Mouse (Mus musculus) layer of hippocampus, adult 11-12 months (tissue): ENCODE data around the gene Msn.
A peak's percentile ranks its signal among the peaks of the same experiment; 100 is the strongest.
"Not testable (repeated sequence)": the region's sequence is repeated elsewhere in the genome, so short reads cannot be mapped to it uniquely, and the experiment has no call there.

Experiments used
- DNase-seq: peaks from one replicate; pipeline ENCODE4 v3.0.0; 2022; ENCODE audit warnings: low spot score

Msn gene

GRCm38 (mm10) chrX:96144960-96145488 lies 49.2 kb downstream of the Msn start:
- DNase-seq, result no peak

DNA sequence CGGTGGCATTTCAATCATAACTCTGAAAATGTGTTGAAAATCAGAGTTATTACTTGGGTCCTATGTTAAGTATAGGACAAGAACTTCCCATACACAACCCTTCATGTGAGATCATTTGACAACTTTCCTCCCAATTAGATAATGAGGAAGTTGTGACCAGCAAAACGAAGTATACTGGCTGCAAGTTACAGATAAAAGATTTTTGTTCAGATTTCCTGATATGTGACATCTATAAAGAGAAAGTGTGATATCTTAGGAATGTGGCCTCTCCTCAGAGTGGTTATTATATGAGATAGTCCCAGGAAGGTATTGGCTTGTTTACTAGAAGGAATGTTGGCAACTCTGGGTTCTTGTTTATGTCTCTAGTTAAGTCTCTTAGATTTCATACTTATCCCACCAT lies 52.4 kb downstream of the Msn start:
- no peak for DNase-seq

DNA sequence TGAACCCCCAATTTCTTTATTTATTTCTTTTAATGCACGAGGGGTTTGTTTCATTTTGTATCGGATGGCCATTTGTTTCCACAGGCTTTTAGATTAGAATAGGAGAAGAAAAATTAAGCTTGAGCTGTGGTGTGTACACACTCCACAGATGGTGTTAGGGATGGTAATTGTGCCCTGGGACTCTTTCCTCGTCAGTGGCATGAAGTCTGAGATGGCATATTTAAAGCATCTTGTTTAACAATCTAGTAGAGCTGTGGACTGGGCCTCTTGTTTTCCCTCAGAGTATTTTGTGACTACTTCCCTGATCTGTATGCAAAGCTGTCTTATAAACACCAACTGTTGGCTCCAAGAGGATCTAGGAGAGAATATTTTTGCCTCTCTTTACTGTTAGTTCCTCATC lies 57.5 kb downstream of the Msn start:
- no peak for DNase-seq

- DNase-seq, result no peak
Observed at GRCm38 (mm10) chrX:96157936-96158335, 62.1 kb downstream of the Msn start.

DNA sequence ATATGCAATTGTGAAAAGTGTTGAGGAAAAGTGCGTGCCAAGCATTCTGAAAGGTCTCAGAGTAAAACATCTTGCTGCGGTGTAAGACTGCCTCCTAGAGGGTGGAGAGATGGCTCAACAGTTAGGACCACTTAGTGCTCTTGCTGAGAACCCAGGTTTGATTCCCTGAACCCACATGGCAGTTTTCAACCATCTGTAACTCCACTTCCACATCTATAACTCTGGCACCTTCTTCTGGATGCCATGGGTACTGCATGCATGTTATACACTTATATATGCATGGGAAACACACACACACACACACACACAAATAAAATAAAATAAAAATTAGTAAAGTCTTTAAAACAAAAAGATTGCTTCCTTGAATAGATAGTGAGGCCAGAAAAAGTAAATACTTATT lies 66.7 kb downstream of the Msn start:
- DNase-seq, result peak; percentile 13

DNA sequence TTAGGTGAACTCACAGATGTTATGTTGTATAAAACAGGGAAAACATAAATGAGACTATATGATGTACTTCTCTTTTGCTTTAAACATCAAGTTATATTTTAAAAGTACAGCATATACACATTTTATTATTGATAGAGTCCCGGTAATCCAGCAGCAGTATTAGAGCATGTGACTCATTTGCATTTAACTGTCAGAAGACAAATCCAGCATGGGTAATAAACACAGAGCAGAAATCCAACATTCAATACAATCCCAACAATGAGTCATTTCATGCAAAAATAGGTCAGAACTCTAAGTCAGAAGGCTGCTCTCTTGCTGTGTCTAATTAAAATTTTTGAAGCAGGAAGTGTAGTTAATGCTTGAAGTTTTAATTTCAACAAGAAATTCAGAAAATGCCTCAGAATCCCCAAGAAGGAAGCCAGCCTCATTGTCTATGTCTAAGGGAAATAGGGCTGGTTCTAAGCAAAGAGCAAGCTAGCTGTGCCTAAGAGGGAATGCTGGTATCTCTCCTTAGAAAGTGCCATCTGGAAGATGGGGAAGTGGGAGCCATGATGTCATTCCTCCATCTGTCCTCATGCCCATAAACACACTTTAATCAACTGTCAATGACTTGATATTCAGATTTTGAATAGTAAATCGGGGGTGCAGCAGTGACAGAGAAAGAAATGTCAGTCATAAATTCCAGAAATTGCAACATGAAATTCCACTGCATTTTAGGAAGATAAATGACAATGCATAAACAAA lies 76.0 kb downstream of the Msn start:
- peak; percentile 10 for DNase-seq

- peak; percentile 43 for DNase-seq
Observed at GRCm38 (mm10) chrX:96178437-96178836, 82.6 kb downstream of the Msn start.

DNA sequence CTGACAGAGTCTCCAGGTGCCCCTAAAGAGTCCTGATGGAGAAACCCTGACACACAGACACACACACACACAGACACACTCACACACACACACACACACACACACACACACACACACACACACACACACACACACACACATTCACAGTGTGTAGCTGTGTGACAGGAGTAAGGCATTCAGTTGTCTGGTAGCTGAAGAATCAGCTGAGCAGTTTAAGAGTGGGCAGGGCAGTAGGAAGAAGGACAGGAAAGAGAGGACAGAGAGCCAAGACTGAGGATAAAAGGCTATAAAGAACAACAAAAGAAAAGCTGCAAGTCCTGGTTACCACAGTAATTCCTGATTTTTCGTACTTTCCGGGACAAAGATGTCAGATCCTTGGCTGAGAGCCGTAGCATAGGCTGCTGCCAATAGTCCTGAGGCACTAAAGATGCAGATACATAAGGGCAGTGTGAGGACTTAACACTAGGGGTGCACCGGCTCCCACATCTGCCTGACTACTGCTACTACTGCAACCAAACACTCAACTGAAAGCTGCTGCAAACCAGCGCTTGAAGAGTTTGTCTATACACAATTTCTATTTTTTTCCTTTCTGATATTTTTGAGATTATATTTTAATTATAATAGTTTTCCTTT lies 88.4 kb downstream of the Msn start:
- DNase-seq, result no peak

- not testable (repeated sequence) for DNase-seq
Observed at GRCm38 (mm10) chrX:96205143-96205542, 109.3 kb downstream of the Msn start.

- DNase-seq, result no peak
Observed at GRCm38 (mm10) chrX:96206872-96207271, 111.0 kb downstream of the Msn start.

DNA sequence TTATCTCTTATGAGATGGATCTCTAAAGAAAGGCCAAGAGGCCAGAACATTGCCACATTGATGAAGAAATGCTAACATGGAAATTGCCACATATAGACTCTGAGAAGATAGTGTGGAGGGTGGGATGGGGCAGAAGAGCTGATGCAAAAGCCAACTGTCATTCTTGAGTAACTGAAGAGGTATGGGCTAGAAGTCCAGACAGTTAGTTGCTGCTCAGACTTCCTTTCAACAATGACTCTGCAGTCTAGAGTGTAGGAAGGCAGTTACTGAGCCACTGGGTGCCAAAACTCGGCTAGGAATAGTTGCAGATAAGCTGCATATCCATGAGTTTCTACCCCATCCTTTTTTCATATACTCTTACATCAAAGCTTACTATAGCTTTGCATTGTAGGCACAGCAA lies 122.2 kb downstream of the Msn start:
- DNase-seq, result no peak
